Mouse (Mus musculus): ENCODE measurements around the gene Lrrc8d.

DNA sequence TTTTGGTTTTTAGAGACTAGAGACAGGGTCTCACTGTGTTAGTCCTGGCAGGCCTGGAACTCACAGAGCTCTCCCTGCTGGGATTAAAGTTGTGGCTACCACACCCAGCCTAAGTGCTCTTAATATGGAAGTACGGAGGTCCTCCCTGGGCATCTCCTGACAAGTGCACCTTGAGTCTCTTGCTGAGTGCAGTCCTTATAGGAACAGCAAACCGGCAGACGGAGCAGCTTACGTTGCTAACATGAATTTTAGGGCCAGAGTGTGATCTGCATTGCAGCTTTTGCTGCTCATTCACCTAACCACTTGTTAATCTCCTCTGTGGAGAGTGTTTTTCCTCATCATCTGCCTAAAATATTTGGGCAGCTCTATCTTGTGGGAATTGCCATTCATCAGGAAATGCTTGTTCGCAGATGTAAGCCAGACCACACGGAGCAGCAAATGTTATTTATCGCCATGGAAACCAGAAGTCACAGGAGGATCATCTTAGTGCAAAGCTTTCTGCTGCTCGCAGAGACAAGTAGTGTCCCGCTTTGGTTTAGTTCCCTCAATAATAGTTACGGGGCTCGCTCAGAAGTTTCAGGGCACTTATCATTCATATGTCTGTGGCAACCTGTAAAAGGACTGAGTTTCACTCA, 62.2 kb downstream of the Lrrc8d start:
- no peak for TF ChIP-seq POLR2A (IDR thresholded peaks at IDR 0.05; ENCODE audit: low read depth, low read length)
- no peak for TF ChIP-seq CTCF (IDR thresholded peaks at IDR 0.05; ENCODE audit: borderline replicate concordance, insufficient read depth, low read length)

Measured in embryonic fibroblast, embryonic 13.5 days (primary cell).